Mouse (Mus musculus): ENCODE measurements around the gene Wscd2.

DNA sequence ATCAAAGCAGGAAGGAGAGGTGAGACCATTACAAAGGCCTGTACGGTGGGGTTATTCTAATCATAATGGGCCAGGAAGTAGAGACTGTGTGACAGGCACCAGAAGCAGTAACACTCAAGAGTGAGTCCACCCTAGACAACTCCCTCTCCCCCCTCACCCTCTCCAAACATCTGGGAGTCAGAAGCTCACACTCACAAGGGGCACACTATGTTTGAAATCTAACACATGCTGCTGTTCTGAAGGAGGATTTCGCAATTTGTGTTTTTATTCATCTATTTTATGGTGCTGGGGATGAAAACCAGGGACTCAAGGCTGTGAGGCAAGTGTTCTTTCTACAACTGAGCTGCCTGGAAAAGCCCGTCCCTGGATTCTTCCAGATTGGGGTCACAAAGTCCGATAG lies 114.6 kb downstream of the Wscd2 start:
- no peak for TF ChIP-seq CTCF (IDR thresholded peaks at IDR 0.05; ENCODE audit: control insufficient read depth, insufficient read depth, insufficient replicate concordance, low read depth, low read length)
- TF ChIP-seq POLR2A (IDR thresholded peaks at IDR 0.05; ENCODE audit: control insufficient read depth, low read depth, low read length): no peak

Data from testis, adult 2 months (tissue).